Mouse (Mus musculus) small intestine, adult 2 months (tissue): Measurements from ENCODE around the gene Unkl.

Source experiments
- CTCF ChIP-seq: fragments of 200-500 bp; IDR thresholded peaks from 2 replicates; pipeline ENCODE4 v1.5.1; 2012; ENCODE audit warnings: low read depth, mild to moderate bottlenecking, control low read depth, inconsistent platforms, low read length, moderate library complexity, mixed read lengths; ENCODE audit not compliant: insufficient replicate concordance, insufficient read length; ENCODE audit errors: extremely low read depth
- POLR2A ChIP-seq: fragments of 200-500 bp; IDR thresholded peaks from 2 replicates; pipeline ENCODE4 v1.6.1; 2012; ENCODE audit warnings: low read depth, mild to moderate bottlenecking, control low read depth, inconsistent platforms, low read length, moderate library complexity

DNA sequence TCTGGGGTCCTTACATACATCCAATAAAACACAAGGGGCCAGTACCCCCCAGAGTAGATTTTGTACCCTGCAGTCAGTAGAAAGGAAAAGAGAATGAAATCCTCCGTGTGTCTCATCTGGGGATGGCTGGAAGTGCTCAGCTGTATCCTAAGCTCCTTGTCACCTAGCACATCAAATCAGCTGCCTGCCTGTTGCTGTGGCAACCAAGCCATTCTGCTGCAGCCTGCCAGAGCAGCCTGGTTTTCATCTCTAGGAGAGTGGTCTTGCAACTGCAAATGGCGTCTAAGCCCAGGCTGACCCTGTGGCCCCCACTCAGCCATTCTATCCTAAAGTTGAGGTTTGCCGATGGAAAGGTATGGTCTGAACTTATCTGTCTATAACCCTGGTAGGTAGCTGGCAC is 64.4 kb downstream of the Unkl start:
- TF ChIP-seq POLR2A (no peak), CTCF (no peak)
